Mouse (Mus musculus): ENCODE measurements around the gene Tfcp2. TPM values are rescaled to one million over a fixed set of nuclear protein-coding genes. Genes with fewer than 3 reads are reported as not detected.
"Not testable (repeated sequence)": the region's sequence is repeated elsewhere in the genome, so short reads cannot be mapped to it uniquely, and the experiment has no call there.

Gene Tfcp2
- polyA plus RNA-seq, 1 experiment from 2014 or later: 4.1 TPM

DNA sequence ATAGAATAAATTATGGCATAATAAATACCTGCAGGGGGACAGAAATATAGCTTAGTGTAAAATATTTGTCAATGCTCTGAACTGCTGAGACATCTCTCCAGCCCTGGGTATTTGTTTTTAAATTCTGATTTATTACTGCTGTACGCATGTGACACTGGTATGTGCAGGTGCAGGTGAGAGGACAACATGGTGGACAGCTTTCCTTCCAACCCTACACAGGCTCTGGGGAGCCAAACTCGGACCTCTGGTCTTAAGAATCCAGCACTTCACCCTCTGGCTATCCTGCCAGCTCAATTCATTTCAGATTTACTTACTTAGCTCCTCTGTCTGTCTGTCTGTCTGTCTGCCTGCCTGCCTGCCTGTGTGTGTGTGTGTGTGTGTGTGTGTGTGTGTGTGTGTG is 36.7 kb downstream of the Tfcp2 start:
- Histone ChIP-seq H3K27me3 (no peaks in the 10 kb centered on the region), H3K36me3 (replicated peaks) (peaks cover 33% of the 10 kb centered on the region), H3K4me1 (replicated peaks) (no peaks in the 10 kb centered on the region), H3K27ac (replicated peaks) (no peak overlapping the region), H3K4me2 (no peak overlapping the region), H3K9me3 (replicated peaks) (no peaks in the 10 kb centered on the region), H3K4me3 (replicated peaks) (no peak overlapping the region), H3K9ac (no peak overlapping the region)
- WGBS (ENCODE audit: insufficient replicate concordance): 67% methylated on average over 2 of the region's 2 CpGs
- ATAC-seq (ENCODE audit: insufficient read depth): no peak

DNA sequence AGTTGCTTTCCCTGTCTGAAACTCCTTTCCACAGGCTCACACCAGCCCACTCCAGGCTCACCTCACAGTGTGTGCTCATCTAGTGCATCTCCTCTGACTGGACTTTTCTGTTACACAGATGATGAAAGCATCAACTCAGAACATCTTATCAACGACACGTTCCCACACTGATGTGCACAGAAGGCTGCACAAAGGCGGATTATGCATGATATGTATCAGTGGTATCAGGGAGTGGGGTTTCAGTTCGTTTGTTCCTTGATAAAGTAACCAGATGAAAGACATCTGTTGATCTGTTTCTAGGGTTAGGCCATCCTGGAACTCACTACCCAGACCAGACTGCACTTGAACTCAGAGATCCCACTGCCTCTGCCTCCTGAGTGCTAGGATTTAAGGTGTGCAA is 38.4 kb downstream of the Tfcp2 start:
- ATAC-seq (ENCODE audit: insufficient read depth): no peak
- Histone ChIP-seq H3K36me3 (replicated peaks) (peaks cover 32% of the 10 kb centered on the region), H3K27ac (replicated peaks) (no peak overlapping the region), H3K9ac (no peak overlapping the region), H3K4me3 (replicated peaks) (no peak overlapping the region), H3K4me2 (no peak overlapping the region), H3K27me3 (no peaks in the 10 kb centered on the region), H3K4me1 (replicated peaks) (no peaks in the 10 kb centered on the region), H3K9me3 (replicated peaks) (no peaks in the 10 kb centered on the region)
- WGBS (ENCODE audit: insufficient replicate concordance): 53% methylated on average over 4 of the region's 4 CpGs

DNA sequence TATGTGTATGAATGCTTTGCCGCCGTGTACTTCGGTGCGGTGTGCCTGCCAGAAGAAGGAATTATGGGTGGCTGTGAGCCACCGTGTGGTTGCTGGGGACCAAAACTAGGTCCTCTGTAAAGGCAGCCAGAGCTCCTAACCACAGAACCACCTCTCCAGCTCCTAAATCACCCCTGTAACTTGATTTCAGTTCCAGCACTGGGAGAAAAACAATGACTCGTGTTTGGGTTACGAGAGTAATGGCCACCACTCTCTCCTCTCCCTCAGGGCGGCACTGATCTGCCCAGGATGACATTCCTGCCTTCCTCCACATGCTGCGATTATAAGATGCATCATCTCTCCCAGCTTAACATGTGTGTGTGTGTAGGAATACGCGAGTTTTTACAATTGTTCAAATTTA is 41.7 kb downstream of the Tfcp2 start:
- no peaks in the 10 kb centered on the region for H3K9me3 ChIP-seq (replicated peaks)
- H3K4me1 ChIP-seq (replicated peaks): no peaks in the 10 kb centered on the region
- H3K9ac ChIP-seq: no peak overlapping the region
- no peak overlapping the region for H3K4me3 ChIP-seq (replicated peaks)
- H3K27ac ChIP-seq (replicated peaks): no peak overlapping the region
- peaks cover 27% of the 10 kb centered on the region for H3K36me3 ChIP-seq (replicated peaks)
- H3K4me2 ChIP-seq: no peak overlapping the region
- H3K27me3 ChIP-seq: no peaks in the 10 kb centered on the region
- no peak for ATAC-seq (ENCODE audit: insufficient read depth)
- WGBS (ENCODE audit: insufficient replicate concordance): 85% methylated on average over 11 of the region's 11 CpGs

DNA sequence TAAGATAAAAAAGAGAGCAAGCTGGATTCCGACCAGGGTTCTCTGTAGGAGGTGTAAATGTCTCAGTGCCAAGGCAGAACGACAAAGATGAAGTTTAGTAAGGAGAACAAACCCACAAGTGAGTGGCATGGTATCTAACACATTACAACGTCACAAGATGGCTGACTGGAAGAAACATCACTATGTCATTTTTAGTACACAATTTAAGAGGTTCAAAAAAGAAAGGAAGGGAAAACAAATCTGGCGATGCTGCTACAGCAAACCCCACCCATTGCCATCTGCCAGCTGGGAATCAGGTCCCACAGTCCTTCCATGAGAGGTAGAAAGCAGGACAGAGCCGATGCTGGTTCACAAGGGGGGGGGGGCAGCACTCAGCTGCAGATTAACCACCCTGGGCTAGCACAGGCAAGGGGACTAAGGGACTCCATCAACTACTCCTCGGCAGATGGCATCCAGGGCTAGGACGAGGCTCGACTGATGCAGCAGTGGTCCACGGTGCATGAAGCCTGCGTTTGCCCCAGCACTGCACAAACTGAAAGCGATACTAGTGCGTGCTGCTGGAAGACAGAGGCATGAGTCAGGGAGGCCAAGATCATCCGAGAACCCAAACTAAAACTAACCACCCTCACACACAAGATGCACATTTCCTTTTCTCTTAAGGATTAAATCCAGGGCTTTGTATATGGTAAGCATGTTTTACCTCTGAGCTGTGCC is 43.2 kb downstream of the Tfcp2 start:
- Histone ChIP-seq H3K4me1 (replicated peaks) (no peaks in the 10 kb centered on the region), H3K9me3 (replicated peaks) (no peaks in the 10 kb centered on the region), H3K27ac (replicated peaks) (no peak overlapping the region), H3K27me3 (no peaks in the 10 kb centered on the region), H3K4me2 (no peak overlapping the region), H3K36me3 (replicated peaks) (peaks cover 26% of the 10 kb centered on the region), H3K4me3 (replicated peaks) (no peak overlapping the region), H3K9ac (no peak overlapping the region)
- ATAC-seq (ENCODE audit: insufficient read depth): no peak
- 84% methylated on average over 13 of the region's 13 CpGs for WGBS (ENCODE audit: insufficient replicate concordance)

DNA sequence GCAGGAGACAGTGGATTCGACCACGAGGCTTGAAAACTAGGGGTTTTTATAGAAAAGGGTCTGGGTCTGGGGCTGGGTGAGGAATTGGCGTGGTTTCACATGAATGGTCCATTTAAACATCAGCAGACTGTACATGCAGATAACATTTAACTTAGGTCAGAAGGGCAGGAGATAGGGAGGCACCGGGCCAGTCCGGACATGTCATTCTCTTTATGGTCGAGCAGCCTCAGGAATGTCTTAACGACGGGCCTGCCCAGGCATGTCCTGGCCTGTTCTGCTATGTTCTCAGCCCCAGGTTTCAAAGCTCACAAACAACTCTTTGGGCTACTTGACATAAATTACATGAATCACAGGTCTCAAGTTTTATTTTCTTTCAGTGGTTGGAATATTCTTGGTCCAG is 52.3 kb downstream of the Tfcp2 start:
- not testable (repeated sequence) for H3K4me3 ChIP-seq (replicated peaks); H3K9ac ChIP-seq; ATAC-seq (ENCODE audit: insufficient read depth); H3K36me3 ChIP-seq (replicated peaks); H3K27me3 ChIP-seq; H3K9me3 ChIP-seq (replicated peaks); H3K27ac ChIP-seq (replicated peaks); H3K4me2 ChIP-seq
- peaks cover 11% of the 10 kb centered on the region for H3K4me1 ChIP-seq (replicated peaks)
- WGBS (ENCODE audit: insufficient replicate concordance): 78% methylated on average over 8 of the region's 8 CpGs

DNA sequence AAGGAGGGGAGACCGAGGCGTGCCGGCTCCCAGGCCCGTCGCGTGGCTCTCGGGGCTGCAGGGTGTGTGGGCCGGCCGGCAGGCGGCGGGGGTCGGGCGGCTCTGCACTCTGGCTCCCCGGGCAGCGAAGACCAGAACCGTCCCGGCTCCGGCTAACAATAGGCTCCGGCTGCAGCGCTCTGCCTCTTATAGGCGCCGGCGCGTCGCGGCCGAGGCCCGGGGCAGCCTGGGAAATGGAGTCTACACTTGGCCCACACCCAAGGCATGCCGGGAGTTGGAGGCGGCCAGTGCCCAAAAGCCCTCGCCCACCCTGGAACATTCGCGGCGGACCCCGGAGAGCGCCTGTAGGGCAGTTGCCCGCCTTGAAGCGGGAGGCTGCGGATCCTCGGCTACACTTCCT is 56.7 kb downstream of the Tfcp2 start, which contains the start of gene Csrnp2:
Gene Csrnp2 (minus strand): TSS at position 387 of the 400 bp plus-strand sequence.
- peak within 1 kb of the TSS; percentile 38; the same call in 1 of the 2 replicates for H3K27ac ChIP-seq (replicated peaks)
- under 1% methylated on average over 37 of the region's 40 CpGs for WGBS (ENCODE audit: insufficient replicate concordance)
- no peaks in the 10 kb centered on the region for H3K9me3 ChIP-seq (replicated peaks)
- H3K4me2 ChIP-seq: peak within 1 kb of the TSS; percentile 100
- H3K4me3 ChIP-seq (replicated peaks): peak within 1 kb of the TSS; percentile 72
- peak within 1 kb of the TSS; percentile 72 for H3K9ac ChIP-seq
- H3K27me3 ChIP-seq: peaks cover 31% of the 10 kb centered on the region
- H3K4me1 ChIP-seq (replicated peaks): peaks cover 14% of the 10 kb centered on the region
- ATAC-seq (ENCODE audit: insufficient read depth): peak; percentile 90
- no peaks in the 10 kb centered on the region for H3K36me3 ChIP-seq (replicated peaks)

DNA sequence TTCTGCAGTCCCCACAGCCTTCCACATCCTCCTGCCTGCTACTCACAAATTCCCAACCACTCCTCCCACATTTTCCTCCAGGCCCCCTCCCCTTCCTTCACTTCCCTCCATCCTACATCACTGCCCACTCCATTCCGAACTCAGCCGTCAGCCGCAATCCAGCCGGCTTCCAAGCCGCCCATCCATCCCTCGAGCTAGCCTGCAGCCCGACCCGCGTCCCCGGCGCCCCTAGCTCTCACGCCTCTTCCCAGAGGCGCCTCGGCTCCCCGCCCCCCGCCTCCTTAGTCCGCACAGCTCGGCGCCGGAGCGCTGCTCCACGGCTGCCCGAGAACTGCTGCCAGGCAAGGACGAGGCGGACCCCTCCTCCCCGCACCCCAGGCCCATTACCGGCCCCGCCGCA is 57.2 kb downstream of the Tfcp2 start:
- Histone ChIP-seq H3K36me3 (replicated peaks) (no peaks in the 10 kb centered on the region), H3K4me2 (peak overlapping the region; percentile 100), H3K9ac (peak overlapping the region; percentile 72), H3K27me3 (peaks cover 31% of the 10 kb centered on the region), H3K4me3 (replicated peaks) (peak overlapping the region; percentile 72), H3K9me3 (replicated peaks) (no peaks in the 10 kb centered on the region), H3K27ac (replicated peaks) (peak overlapping the region; percentile 38; the same call in 1 of the 2 replicates), H3K4me1 (replicated peaks) (peaks cover 14% of the 10 kb centered on the region)
- peak; percentile 56 for ATAC-seq (ENCODE audit: insufficient read depth)
- under 1% methylated on average over 29 of the region's 29 CpGs for WGBS (ENCODE audit: insufficient replicate concordance)

DNA sequence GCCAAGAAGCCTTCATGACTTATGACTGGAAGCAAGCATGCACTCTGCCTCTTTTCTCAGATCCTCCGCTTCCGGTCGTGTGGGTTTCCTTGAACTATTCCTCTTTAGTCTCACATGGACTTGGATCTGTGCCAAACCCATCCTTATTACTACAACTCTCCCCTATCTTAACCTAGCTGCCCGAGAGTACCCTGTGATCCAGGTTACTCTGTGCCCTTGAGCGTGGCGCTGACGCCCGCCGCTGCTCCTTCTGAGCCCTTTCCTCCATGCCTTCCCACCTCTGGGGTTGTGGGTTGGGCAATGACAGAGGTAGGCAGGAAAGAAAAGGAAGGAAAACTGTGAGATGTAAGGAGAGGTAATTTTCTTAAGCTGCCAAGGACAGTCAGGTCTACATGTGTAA is 59.8 kb downstream of the Tfcp2 start:
- H3K4me3 ChIP-seq (replicated peaks): no peak overlapping the region
- no peak overlapping the region for H3K9ac ChIP-seq
- H3K27me3 ChIP-seq: peaks cover 31% of the 10 kb centered on the region
- H3K4me2 ChIP-seq: no peak overlapping the region
- no peaks in the 10 kb centered on the region for H3K9me3 ChIP-seq (replicated peaks)
- peaks cover 14% of the 10 kb centered on the region for H3K4me1 ChIP-seq (replicated peaks)
- no peaks in the 10 kb centered on the region for H3K36me3 ChIP-seq (replicated peaks)
- H3K27ac ChIP-seq (replicated peaks): no peak overlapping the region
- ATAC-seq (ENCODE audit: insufficient read depth): no peak
- 80% methylated on average over 9 of the region's 9 CpGs for WGBS (ENCODE audit: insufficient replicate concordance)

DNA sequence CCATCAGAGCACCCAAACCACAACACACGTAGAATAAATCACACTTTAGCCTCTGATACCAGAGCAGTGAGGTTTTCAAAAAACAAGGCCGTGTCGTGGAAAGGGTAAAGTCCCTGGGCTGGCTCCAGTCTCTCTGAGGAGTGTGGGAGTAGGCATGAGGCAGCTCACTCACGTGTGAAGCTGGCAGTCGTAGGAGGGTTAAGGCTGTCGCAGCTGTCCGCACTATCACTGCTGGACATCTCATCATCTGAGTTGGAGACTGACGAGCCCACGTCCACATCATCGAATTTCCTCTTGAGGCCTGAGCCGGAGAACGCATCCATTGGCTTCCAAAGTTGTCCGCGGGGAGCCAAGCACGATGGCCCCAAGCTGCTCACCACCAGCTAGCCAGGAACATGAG is 62.5 kb downstream of the Tfcp2 start:
- H3K4me1 ChIP-seq (replicated peaks): peaks cover 10% of the 10 kb centered on the region
- no peak overlapping the region for H3K9ac ChIP-seq
- H3K27me3 ChIP-seq: peaks cover 21% of the 10 kb centered on the region
- ATAC-seq (ENCODE audit: insufficient read depth): no peak
- H3K9me3 ChIP-seq (replicated peaks): no peaks in the 10 kb centered on the region
- H3K4me3 ChIP-seq (replicated peaks): no peak overlapping the region
- H3K27ac ChIP-seq (replicated peaks): no peak overlapping the region
- H3K4me2 ChIP-seq: no peak overlapping the region
- 73% methylated on average over 15 of the region's 15 CpGs for WGBS (ENCODE audit: insufficient replicate concordance)
- H3K36me3 ChIP-seq (replicated peaks): no peaks in the 10 kb centered on the region

DNA sequence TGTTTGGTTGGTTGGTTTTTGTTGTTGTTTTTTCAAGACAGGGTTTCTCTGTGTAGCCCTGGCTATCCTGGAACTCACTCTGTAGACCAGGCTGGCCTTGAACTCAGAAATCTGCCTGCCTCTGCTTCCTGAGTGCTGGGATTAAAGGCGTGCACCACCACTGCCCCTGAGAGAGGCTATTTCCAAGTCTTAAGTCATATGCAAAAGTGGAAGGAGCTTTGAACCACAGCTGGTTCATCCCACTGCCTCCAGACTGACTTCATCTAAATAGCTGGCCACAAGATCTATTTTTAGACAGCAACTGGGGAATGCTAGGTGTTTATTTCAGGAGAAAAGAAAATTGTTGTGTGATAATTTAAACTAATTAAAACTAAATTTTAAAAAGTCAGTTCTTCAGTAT is 63.5 kb downstream of the Tfcp2 start:
- 74% methylated on average over 1 of the region's 1 CpGs for WGBS (ENCODE audit: insufficient replicate concordance)
- H3K9me3 ChIP-seq (replicated peaks); H3K4me3 ChIP-seq (replicated peaks); H3K27ac ChIP-seq (replicated peaks); H3K4me1 ChIP-seq (replicated peaks); H3K9ac ChIP-seq; H3K4me2 ChIP-seq; ATAC-seq (ENCODE audit: insufficient read depth); H3K36me3 ChIP-seq (replicated peaks): not testable (repeated sequence)
- peaks cover 12% of the 10 kb centered on the region for H3K27me3 ChIP-seq

DNA sequence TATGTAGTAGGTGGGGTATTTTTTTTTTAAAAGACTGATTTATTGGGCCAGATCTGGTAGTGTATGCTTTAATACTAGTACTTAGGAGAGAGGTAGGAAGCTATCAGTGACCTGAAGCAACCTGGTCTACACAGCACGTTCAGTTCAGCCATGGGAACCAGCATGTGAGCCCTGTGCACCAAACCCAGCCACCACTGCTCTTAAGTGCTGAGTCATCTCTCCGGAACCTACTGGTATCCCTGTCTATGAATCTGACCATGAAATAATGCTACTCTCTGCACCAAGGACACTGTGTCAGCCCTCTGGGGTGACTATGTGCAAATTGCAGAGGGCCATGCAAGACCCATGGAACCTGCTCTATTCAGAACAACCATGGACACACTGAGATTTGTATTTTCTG is 64.8 kb downstream of the Tfcp2 start:
- WGBS (ENCODE audit: insufficient replicate concordance): 62% methylated on average over 2 of the region's 2 CpGs

DNA sequence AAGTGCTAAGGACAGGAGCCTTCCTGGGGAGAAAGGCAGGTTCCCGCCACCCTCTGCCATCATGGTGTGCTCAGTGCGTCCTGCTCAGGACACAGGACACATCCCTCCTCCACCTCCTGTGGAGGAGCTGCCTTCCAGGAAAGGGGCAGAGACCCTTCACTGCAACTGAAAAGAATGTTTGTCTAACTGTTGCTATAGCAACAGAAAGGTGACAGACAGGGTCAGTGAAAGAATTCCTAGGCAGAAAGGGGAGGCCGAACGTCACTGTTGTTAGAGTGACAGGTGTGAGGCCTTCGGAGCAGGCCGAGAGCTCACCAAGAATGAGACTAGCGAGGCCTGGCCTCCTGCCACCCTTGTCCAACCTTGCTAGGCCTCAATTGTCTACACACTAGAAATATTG is 65.4 kb downstream of the Tfcp2 start:
- H3K9ac ChIP-seq: no peak overlapping the region
- no peaks in the 10 kb centered on the region for H3K27me3 ChIP-seq
- WGBS (ENCODE audit: insufficient replicate concordance): 65% methylated on average over 7 of the region's 7 CpGs
- H3K36me3 ChIP-seq (replicated peaks): 0 out of 2 replicates have a peak, but pooled peaks cover 4% of the 10 kb centered on the region
- no peaks in the 10 kb centered on the region for H3K9me3 ChIP-seq (replicated peaks)
- H3K4me2 ChIP-seq: no peak overlapping the region
- no peak for ATAC-seq (ENCODE audit: insufficient read depth)
- no peak overlapping the region for H3K27ac ChIP-seq (replicated peaks)
- peaks cover 8% of the 10 kb centered on the region; the same call in 1 of the 2 replicates for H3K4me1 ChIP-seq (replicated peaks)
- no peak overlapping the region for H3K4me3 ChIP-seq (replicated peaks)

More for the DNA sequence above, 64.8 kb downstream of the Tfcp2 start:
- peaks cover 8% of the 10 kb centered on the region; the same call in 1 of the 2 replicates for H3K4me1 ChIP-seq (replicated peaks)
- H3K27ac ChIP-seq (replicated peaks): no peak overlapping the region
- no peak overlapping the region for H3K4me2 ChIP-seq
- H3K9me3 ChIP-seq (replicated peaks): no peaks in the 10 kb centered on the region
- no peak for ATAC-seq (ENCODE audit: insufficient read depth)
- H3K27me3 ChIP-seq: 0 out of 2 replicates have a peak, but pooled peaks cover 2% of the 10 kb centered on the region
- H3K9ac ChIP-seq: no peak overlapping the region
- H3K36me3 ChIP-seq (replicated peaks): 0 out of 2 replicates have a peak, but pooled peaks cover 2% of the 10 kb centered on the region
- no peak overlapping the region for H3K4me3 ChIP-seq (replicated peaks)
